Mouse (Mus musculus) CH12.LX (cell line): ENCODE measurements around the gene Abhd14a.

Experiments
- CHD1 ChIP-seq: IDR thresholded peaks from 2 replicates; pipeline ENCODE4 v1.6.1; 2012; ENCODE audit warnings: low read depth, low read length, improper control_type of control experiment, inconsistent platforms
- CTCF ChIP-seq, 2 experiments: IDR thresholded peaks in 1 of 2; conservative IDR thresholded peaks in 1 of 2; 2 replicates each; pipeline ENCODE4 v1.5.1; 2011 to 2012; ENCODE audit warnings: low read depth in 2 of 2, low read length in 2 of 2, improper control_type of control experiment in 1 of 2, inconsistent platforms in 1 of 2, mild to moderate bottlenecking in 1 of 2, moderate library complexity in 1 of 2
- JUN ChIP-seq: IDR thresholded peaks from 2 replicates; pipeline ENCODE4 v1.6.1; 2011; ENCODE audit warnings: low read depth, mild to moderate bottlenecking, low read length, improper control_type of control experiment, moderate library complexity; ENCODE audit not compliant: insufficient read depth
- PAX5 ChIP-seq: IDR thresholded peaks from 2 replicates; pipeline ENCODE4 v1.6.1; 2012; ENCODE audit warnings: low read length, inconsistent platforms, mixed read lengths
- USF1 ChIP-seq: IDR thresholded peaks from 2 replicates; pipeline ENCODE4 v1.6.1; 2014; ENCODE audit warnings: low read depth, mild to moderate bottlenecking, inconsistent platforms, low read length, improper control_type of control experiment

DNA sequence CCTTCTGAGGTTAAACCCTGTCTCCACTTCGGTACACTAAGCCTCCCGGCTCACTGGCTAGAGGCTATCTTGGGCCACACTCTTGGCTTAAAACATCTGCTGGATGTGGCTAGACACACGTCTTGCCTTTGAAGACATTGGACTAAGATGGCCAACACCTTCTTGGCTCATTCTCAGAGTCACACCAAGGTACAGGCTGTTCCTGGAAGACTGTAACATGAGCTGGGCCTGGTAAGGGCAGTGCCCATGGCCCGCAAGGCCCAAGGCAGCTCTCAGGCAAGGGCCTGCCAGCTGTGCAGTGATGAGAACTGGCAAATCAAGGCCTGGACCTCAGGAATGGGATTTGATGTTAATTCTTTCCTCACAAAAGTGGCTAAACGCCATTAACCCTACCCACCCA lies 33.9 kb downstream of the Abhd14a start:
- TF ChIP-seq USF1 (no peak), CTCF (conservative IDR thresholded peaks at IDR 0.05 in 1 of 2, IDR thresholded peaks at IDR 0.05 in 1 of 2; ENCODE audit: low read depth in 2 of 2, low read length in 2 of 2) (no peak), CHD1 (no peak), JUN (no peak), PAX5 (no peak)
